Mouse (Mus musculus) cortical plate, adult 2 months (tissue): ENCODE results near the gene Rnf121. TPM values are rescaled to one million over a fixed set of nuclear protein-coding genes. Genes with fewer than 3 reads are reported as not detected.
"Not testable (repeated sequence)": the region's sequence is repeated elsewhere in the genome, so short reads cannot be mapped to it uniquely, and the experiment has no call there.

Source experiments
- H3K27ac ChIP-seq: fragments of 200-500 bp; 2 replicates; pipeline ENCODE4 v1.5.1; 2012; ENCODE audit warnings: low read length, control low read depth, inconsistent platforms; ENCODE audit not compliant: insufficient read depth
- H3K4me1 ChIP-seq: fragments of 200-500 bp; 2 replicates; pipeline ENCODE4 v1.6.1; 2011; ENCODE audit warnings: low read length; ENCODE audit not compliant: control insufficient read depth, insufficient read depth
- H3K4me3 ChIP-seq: fragments of 200-500 bp; 2 replicates; pipeline ENCODE4 v1.5.1; 2011; ENCODE audit warnings: mild to moderate bottlenecking, low read length, control low read depth; ENCODE audit not compliant: insufficient read depth
- CTCF ChIP-seq: fragments of 200-500 bp; IDR thresholded peaks from 2 replicates; pipeline ENCODE4 v1.5.1; 2011; ENCODE audit warnings: mild to moderate bottlenecking, control low read depth, low read length; ENCODE audit not compliant: insufficient read depth; ENCODE audit errors: extremely low read depth
- POLR2A ChIP-seq: fragments of 200-500 bp; IDR thresholded peaks from 2 replicates; pipeline ENCODE4 v1.6.1; 2011; ENCODE audit warnings: mild to moderate bottlenecking, low read length, control low read depth; ENCODE audit not compliant: insufficient read depth; ENCODE audit errors: extremely low read depth
- polyA plus RNA-seq: library from polyadenylated mRNA; depleted of rRNA; stranded (reverse); fragments of >200 nt; gene quantifications from 2 replicates; pipeline ENCODE4 v1.2.3, GENCODE M21; 2012

Rnf121 gene
- polyA plus RNA-seq, 1 experiment: 59.4 TPM

DNA sequence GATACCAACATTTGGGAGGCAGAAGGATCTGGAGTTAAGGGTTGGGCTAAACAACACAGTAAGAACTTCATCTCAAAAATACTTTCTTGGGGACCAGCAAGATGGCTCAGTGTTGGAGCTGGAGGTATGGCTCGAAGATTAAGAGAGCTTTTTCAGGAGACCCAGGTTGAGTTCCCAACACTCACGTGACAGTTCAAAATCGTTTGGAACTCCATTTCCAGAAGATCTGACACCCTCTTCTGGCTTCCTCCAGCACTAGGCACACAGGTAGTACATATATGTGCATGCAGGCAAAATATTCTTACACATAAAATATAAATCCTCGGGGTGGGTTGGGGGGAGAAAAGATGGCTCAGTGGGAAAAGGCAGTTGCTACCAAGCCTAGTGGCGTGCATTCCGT, 1.1 kb upstream of the Rnf121 start:
- no peak for TF ChIP-seq POLR2A
- no peak for TF ChIP-seq CTCF
- Histone ChIP-seq H3K27ac (no peak overlapping the region), H3K4me3 (peak overlapping the region; percentile 60; the same call in 1 of the 2 replicates), H3K4me1 (peaks cover 3% of the 10 kb centered on the region; the same call in 1 of the 2 replicates)

DNA sequence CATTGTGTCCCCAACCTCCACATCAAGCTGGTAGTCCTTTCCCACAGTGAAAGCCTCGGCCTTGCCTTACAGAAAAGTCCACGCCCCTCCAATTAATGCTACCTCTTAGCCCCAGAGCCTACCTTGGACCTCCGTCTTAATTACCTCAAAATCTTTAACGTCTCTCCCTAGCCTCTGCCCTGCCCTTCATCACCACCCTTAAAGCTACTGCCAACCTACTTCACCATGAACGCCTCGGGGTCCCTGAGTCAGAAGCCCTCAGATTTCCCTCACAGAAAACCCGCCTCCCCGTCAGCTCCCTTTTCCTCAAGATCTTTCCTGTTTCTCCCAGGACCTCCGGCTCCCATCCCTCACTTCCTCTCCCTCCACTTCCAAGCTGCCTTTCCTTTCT, 619 bp downstream of the Rnf121 start:
- Histone ChIP-seq H3K4me1 (peaks cover 3% of the 10 kb centered on the region; the same call in 1 of the 2 replicates), H3K27ac (peak overlapping the region; percentile 51), H3K4me3 (peak overlapping the region; percentile 60)
- TF ChIP-seq CTCF (no peak), POLR2A (no peak)

DNA sequence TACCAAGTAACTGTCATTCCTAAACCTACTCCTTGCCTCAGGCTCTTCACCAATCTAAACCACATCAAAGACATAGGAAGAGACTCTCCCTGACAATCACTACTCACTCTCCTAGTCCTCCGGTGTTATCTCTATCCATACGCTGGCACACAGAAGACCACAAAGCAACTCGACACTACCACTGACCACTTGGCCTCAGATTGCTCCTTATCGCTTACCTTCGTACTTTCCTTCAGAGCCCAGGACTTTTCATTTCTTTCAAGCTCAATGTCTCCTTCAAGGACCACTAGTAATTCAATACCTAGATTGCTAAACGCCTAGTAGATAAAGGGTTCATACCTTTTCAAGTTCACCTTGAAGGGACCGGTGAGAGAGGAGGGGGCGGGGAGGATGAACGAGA, 1.4 kb downstream of the Rnf121 start:
- Histone ChIP-seq H3K4me3 (peak overlapping the region; percentile 60), H3K4me1 (peaks cover 3% of the 10 kb centered on the region; the same call in 1 of the 2 replicates), H3K27ac (no peak overlapping the region)
- TF ChIP-seq POLR2A (no peak), CTCF (no peak)

DNA sequence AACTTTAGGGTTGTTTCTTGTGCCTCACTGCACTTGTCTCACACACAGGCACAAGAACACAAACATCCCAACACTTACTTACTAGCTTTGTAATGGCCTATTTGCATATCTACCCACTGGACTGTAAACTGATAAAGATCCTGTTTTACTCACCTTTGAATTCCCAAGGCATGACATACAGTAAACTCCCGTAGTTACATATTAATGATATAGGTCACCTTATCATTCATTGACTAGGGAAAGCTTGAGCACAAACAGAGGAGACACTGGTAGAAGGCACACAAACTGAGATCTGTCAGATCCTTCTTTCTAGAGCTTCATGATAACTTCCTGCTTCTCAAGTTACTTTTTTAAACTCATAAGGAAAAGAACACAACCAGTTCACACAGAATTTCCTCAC, 3.1 kb downstream of the Rnf121 start:
- H3K4me3 ChIP-seq: no peak overlapping the region
- peaks cover 3% of the 10 kb centered on the region; the same call in 1 of the 2 replicates for H3K4me1 ChIP-seq
- H3K27ac ChIP-seq: no peak overlapping the region
- no peak for TF ChIP-seq POLR2A
- TF ChIP-seq CTCF: no peak

DNA sequence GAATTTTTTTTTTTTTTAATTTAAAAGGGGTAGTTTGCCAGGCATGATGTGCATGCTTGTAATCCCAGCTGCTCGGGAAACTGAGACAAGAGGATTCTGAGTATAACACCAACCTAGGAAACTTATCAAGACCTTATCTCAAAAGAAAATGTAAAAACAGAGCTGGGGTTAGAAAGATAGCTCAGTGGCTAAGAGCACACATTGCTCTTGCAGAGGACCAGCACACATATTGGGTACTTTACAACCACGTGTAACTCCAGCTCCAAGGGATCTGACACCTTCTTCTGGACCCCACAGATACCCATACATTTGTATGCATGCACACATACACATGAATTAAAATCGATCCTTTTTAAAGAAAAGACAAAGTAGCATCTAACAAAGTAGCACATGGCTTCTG, 3.9 kb downstream of the Rnf121 start:
- peaks cover 3% of the 10 kb centered on the region; the same call in 1 of the 2 replicates for H3K4me1 ChIP-seq
- no peak overlapping the region for H3K4me3 ChIP-seq
- TF ChIP-seq CTCF: no peak
- TF ChIP-seq POLR2A: no peak
- no peak overlapping the region for H3K27ac ChIP-seq

DNA sequence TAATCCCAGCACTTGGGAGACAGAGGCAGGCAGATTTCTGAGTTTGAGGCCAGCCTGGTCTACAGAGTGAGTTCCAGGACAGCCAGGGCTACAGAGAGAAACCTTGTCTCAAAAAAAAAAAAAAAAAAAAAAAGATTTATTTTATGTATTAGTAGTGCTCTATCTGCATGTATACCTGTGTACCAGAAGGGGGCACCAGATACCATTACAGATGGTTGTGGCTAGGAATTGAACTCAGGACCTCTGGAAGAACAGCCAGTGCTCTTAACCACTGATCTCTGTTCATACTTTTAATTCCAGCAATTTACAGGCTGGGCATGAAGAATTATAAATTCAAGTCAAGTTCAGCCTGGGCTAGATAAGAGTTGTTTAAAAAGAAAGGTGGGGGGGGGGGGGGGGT, 16.7 kb downstream of the Rnf121 start:
- not testable (repeated sequence) for H3K4me3 ChIP-seq, H3K4me1 ChIP-seq, H3K27ac ChIP-seq
- TF ChIP-seq CTCF: 0 out of 2 replicates have a peak, but pooled peaks have one; percentile 1

DNA sequence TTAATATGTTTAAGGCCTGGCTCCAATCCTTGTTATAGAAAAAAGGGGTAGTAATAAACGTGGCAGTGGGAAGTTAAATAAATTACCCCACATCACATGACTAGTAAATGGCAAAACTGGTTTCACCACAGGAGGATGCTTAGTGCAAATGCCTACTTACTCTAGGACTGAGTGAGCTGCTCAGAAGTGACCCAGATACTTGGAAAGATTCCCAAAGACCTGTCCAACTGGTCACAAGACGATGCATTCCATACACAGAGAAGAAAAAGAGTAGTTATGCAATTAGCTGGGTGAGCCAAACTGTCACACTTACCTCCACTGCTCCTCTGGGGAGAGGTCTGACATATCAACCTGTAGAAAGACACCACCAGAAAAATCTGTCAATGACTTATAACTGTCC, 23.0 kb downstream of the Rnf121 start:
- Histone ChIP-seq H3K27ac (no peak overlapping the region), H3K4me1 (peaks cover 1% of the 10 kb centered on the region; the same call in 1 of the 2 replicates), H3K4me3 (no peak overlapping the region)
- TF ChIP-seq POLR2A (no peak), CTCF (no peak)

DNA sequence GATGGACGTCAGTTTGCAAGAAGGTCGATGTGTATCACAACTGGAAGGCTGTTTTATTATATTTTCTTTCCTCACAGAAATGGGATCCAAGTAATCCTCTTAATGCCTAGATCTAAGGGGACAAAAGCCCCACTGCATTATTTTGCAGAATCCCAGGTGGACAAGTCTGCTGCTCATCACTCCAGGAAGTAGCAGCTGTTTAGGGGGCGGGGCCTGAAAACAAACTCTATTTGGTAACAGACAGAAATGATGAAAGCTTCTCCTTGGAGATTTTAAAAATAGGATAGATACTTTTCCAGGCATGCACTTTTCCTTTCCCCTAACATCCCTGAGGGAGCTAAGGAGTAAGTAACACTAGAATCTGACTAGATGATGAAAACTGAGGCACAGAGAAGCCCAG, 28.0 kb downstream of the Rnf121 start:
- H3K27ac ChIP-seq: peak overlapping the region; percentile 5; the same call in 1 of the 2 replicates
- no peak overlapping the region for H3K4me3 ChIP-seq
- no peak for TF ChIP-seq POLR2A
- no peak for TF ChIP-seq CTCF
- peaks cover 3% of the 10 kb centered on the region for H3K4me1 ChIP-seq

DNA sequence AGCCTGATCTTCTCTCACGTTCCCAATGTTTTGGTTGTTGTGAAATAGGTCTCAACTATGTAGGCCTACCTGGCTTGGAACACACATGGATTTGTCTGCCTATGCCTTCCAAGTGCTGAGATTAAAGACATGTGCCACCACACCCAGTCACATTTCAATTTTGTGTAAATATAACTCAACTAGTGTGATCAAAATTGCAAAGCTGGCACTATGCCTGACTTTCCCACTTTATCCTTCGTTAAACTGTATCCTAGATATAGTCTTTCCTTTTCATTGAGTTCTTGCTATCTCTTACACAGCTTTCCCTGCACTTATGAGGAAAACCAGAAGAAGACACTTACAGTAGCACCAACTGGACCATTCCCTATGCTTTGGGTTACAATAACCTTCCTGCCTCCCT, 29.7 kb downstream of the Rnf121 start:
- H3K4me1 ChIP-seq: peaks cover 3% of the 10 kb centered on the region
- no peak overlapping the region for H3K4me3 ChIP-seq
- H3K27ac ChIP-seq: no peak overlapping the region
- TF ChIP-seq POLR2A (no peak), CTCF (no peak)

DNA sequence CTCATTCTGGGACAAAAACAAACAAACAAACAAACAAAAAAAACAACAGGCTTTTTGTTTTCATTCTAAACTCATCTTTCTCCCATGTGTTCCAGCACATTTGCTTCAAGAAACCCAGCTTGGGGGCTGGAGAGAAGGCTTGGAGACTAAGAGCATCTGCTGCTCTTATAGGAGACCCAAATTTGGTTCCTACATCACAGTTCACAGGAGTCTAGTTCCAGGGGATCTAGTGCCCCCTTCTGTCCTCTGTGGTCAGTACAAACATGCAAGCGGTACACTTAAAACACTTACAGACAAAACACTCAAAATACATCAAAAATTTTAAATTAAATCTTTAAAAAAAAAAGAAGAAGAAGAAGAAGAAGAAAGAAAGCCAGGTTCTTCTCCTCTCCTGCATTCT, 30.4 kb downstream of the Rnf121 start:
- no peak for TF ChIP-seq POLR2A
- peak; percentile 18; the same call in 1 of the 2 replicates for TF ChIP-seq CTCF

More for the DNA sequence above, 30.4 kb downstream of the Rnf121 start:
- peaks cover 3% of the 10 kb centered on the region for H3K4me1 ChIP-seq
- no peak overlapping the region for H3K27ac ChIP-seq
- H3K4me3 ChIP-seq: no peak overlapping the region
